Mouse (Mus musculus) urinary bladder, postnatal 10 days (tissue): ENCODE results near the gene Bbs1.
"Not testable (repeated sequence)": the region's sequence is repeated elsewhere in the genome, so short reads cannot be mapped to it uniquely, and the experiment has no call there.

Source experiments
- DNase-seq: peaks from one replicate; pipeline ENCODE4 v3.0.0; 2022; ENCODE audit warnings: low spot score

Bbs1 gene

GRCm38 (mm10) chr19:4883961-4884360 is 22.5 kb downstream of the Bbs1 start:
- DNase-seq, result no peak

- DNase-seq, result no peak
Observed at GRCm38 (mm10) chr19:4879324-4879703, 27.1 kb downstream of the Bbs1 start.

GRCm38 (mm10) chr19:4878405-4879323 is 27.8 kb downstream of the Bbs1 start, which contains the start of gene Zdhhc24:
Zdhhc24 (plus strand) TSS chr19:4878668.
- DNase-seq, result peak; percentile 88

- DNase-seq, result no peak
Observed at GRCm38 (mm10) chr19:4877785-4878184, 28.6 kb downstream of the Bbs1 start, which contains the start of gene Actn3. Actn3 (minus strand) TSS chr19:4877909.

- no peak for DNase-seq
Observed at GRCm38 (mm10) chr19:4876755-4877154, 29.7 kb downstream of the Bbs1 start.

- DNase-seq, result no peak
Observed at GRCm38 (mm10) chr19:4876241-4876640, 30.2 kb downstream of the Bbs1 start.

- not testable (repeated sequence) for DNase-seq
Observed at GRCm38 (mm10) chr19:4874613-4875012, 31.8 kb downstream of the Bbs1 start.

- no peak for DNase-seq
Observed at GRCm38 (mm10) chr19:4865147-4865546, 41.3 kb downstream of the Bbs1 start.

- no peak for DNase-seq
Observed at GRCm38 (mm10) chr19:4863048-4863447, 43.4 kb downstream of the Bbs1 start.

- no peak for DNase-seq
Observed at GRCm38 (mm10) chr19:4859081-4859480, 47.3 kb downstream of the Bbs1 start.

GRCm38 (mm10) chr19:4855951-4856350 is 50.5 kb downstream of the Bbs1 start:
- DNase-seq, result no peak

GRCm38 (mm10) chr19:4855470-4855820 is 51.0 kb downstream of the Bbs1 start:
- DNase-seq, result no peak

- DNase-seq, result peak; percentile 51
Observed at GRCm38 (mm10) chr19:4854552-4855469, 51.6 kb downstream of the Bbs1 start, which contains the start of gene Ctsf. Ctsf (plus strand) TSS chr19:4855130.

GRCm38 (mm10) chr19:4850281-4850680 is 56.1 kb downstream of the Bbs1 start:
- DNase-seq, result no peak

- no peak for DNase-seq
Observed at GRCm38 (mm10) chr19:4849800-4850199, 56.6 kb downstream of the Bbs1 start.

- DNase-seq, result no peak
Observed at GRCm38 (mm10) chr19:4847490-4847889, 58.9 kb downstream of the Bbs1 start.

GRCm38 (mm10) chr19:4845846-4846245 is 60.6 kb downstream of the Bbs1 start:
- no peak for DNase-seq

GRCm38 (mm10) chr19:4842611-4843010 is 63.8 kb downstream of the Bbs1 start:
- DNase-seq, result no peak

GRCm38 (mm10) chr19:4840848-4841247 is 65.6 kb downstream of the Bbs1 start:
- no peak for DNase-seq

- DNase-seq, result peak; percentile 84
Observed at GRCm38 (mm10) chr19:4839149-4839548, 67.3 kb downstream of the Bbs1 start, which contains the start of the genes Ccs and Ccdc87. Ccs (minus strand) TSS chr19:4839332. Ccdc87 (plus strand) TSS chr19:4839366.

- no peak for DNase-seq
Observed at GRCm38 (mm10) chr19:4838526-4839140, 67.8 kb downstream of the Bbs1 start.

GRCm38 (mm10) chr19:4837049-4837448 is 69.4 kb downstream of the Bbs1 start:
- no peak for DNase-seq
